In genomic region chr11:78129458-78129857, GRCm38 (mm10) we compare ENCODE assay signal across 18 mouse cellular contexts. TPM values are rescaled to one million over a fixed set of nuclear protein-coding genes. Genes with fewer than 3 reads are reported as not detected.
DNase-seq lines count a peak whose midpoint lies in the region; ATAC-seq and TF ChIP-seq lines count a peak whose summit lies in the region.
"Had no signal": no experiment of that assay in that cellular context is flagged by ENCODE, and none has a peak within 500 bp of the region (broad histone marks: within the 10 kb centered on the region; RNA-seq: fewer than 3 reads in every experiment).

No protein-coding gene starts in this region.

- H3K27ac ChIP-seq in forebrain, embryonic 14.5 days (ENCODE audit: low read depth, low read length): no peak overlapping the region
- H3K27ac ChIP-seq in forebrain, embryonic 11.5 days (ENCODE audit: low read depth, low read length): no peak overlapping the region
- H3K27ac ChIP-seq in hindbrain, embryonic 15.5 days (replicated peaks): 0 out of 2 replicates have a peak overlapping the region, but pooled peaks have one; percentile 28
- H3K27ac ChIP-seq in hindbrain, embryonic 14.5 days: no peak overlapping the region
- H3K27ac ChIP-seq in MEL (ENCODE audit: control insufficient read depth, low read depth, low read length): no peak overlapping the region
- peak overlapping the region; percentile 25; the same call in 1 of the 2 replicates for H3K27ac ChIP-seq in neural tube, embryonic 14.5 days (ENCODE audit: low read depth, low read length)
- H3K27ac ChIP-seq: forebrain, embryonic 10.5 days; gastrocnemius, adult 2 months; kidney, embryonic 15.5 days; liver, embryonic 12.5 days had no signal

- H3K9me3 ChIP-seq in forebrain, embryonic 14.5 days (replicated peaks; ENCODE audit: control insufficient read depth, low read length): no peaks in the 10 kb centered on the region
- H3K9me3 ChIP-seq in forebrain, embryonic 11.5 days (ENCODE audit: control insufficient read depth, low read length): no peaks in the 10 kb centered on the region
- no peaks in the 10 kb centered on the region for H3K9me3 ChIP-seq in hindbrain, embryonic 15.5 days
- no peaks in the 10 kb centered on the region for H3K9me3 ChIP-seq in hindbrain, embryonic 14.5 days (ENCODE audit: control insufficient read depth, low read length)
- H3K9me3 ChIP-seq in MEL (replicated peaks; ENCODE audit: insufficient read depth, low read length): no peaks in the 10 kb centered on the region
- no peaks in the 10 kb centered on the region for H3K9me3 ChIP-seq in neural tube, embryonic 14.5 days (ENCODE audit: control insufficient read depth, low read length)
- H3K9me3 ChIP-seq: forebrain, embryonic 10.5 days; kidney, embryonic 15.5 days; liver, embryonic 12.5 days had no signal

- no peak for TF ChIP-seq POLR2A in MEL (IDR thresholded peaks at IDR 0.05; ENCODE audit: control insufficient read depth in 1 of 2, insufficient read depth in 1 of 2, low read depth in 1 of 2, low read length in 2 of 2, poor library complexity in 1 of 2)

- H3K27me3 ChIP-seq in forebrain, embryonic 14.5 days (replicated peaks; ENCODE audit: control insufficient read depth, insufficient read depth, low read length): no peaks in the 10 kb centered on the region
- H3K27me3 ChIP-seq in forebrain, embryonic 11.5 days (ENCODE audit: control insufficient read depth, insufficient read depth, low read length): no peaks in the 10 kb centered on the region
- no peaks in the 10 kb centered on the region for H3K27me3 ChIP-seq in hindbrain, embryonic 15.5 days
- no peaks in the 10 kb centered on the region for H3K27me3 ChIP-seq in hindbrain, embryonic 14.5 days (ENCODE audit: control insufficient read depth, insufficient read depth, low read length)
- no peaks in the 10 kb centered on the region for H3K27me3 ChIP-seq in MEL (ENCODE audit: control insufficient read depth in 1 of 2, insufficient read depth in 2 of 2, low read length in 2 of 2)
- H3K27me3 ChIP-seq in neural tube, embryonic 14.5 days (ENCODE audit: control insufficient read depth, insufficient read depth, low read length): no peaks in the 10 kb centered on the region
- H3K27me3 ChIP-seq: kidney, embryonic 15.5 days; liver, embryonic 12.5 days had no signal

- WGBS in forebrain, embryonic 14.5 days: 44% methylated on average over 8 of the region's 8 CpGs
- 83% methylated on average over 8 of the region's 8 CpGs for WGBS in forebrain, embryonic 11.5 days
- WGBS in hindbrain, embryonic 15.5 days: 68% methylated on average over 8 of the region's 8 CpGs
- WGBS in hindbrain, embryonic 14.5 days: 67% methylated on average over 8 of the region's 8 CpGs
- 37% methylated on average over 8 of the region's 8 CpGs for WGBS in neural tube, embryonic 14.5 days

- H3K4me3 ChIP-seq in forebrain, embryonic 14.5 days (ENCODE audit: low read depth, low read length): no peak overlapping the region
- H3K4me3 ChIP-seq in forebrain, embryonic 11.5 days (ENCODE audit: low read depth, low read length): no peak overlapping the region
- H3K4me3 ChIP-seq in hindbrain, embryonic 15.5 days: no peak overlapping the region
- no peak overlapping the region for H3K4me3 ChIP-seq in hindbrain, embryonic 14.5 days (replicated peaks; ENCODE audit: low read length)
- peak overlapping the region in 1 of 2 experiments; percentile 20; a peak in 2 of 4 replicates for H3K4me3 ChIP-seq in MEL (ENCODE audit: control insufficient read depth in 1 of 2, insufficient read depth in 1 of 2, low read depth in 2 of 2, low read length in 2 of 2)
- H3K4me3 ChIP-seq in neural tube, embryonic 14.5 days (ENCODE audit: low read depth, low read length): no peak overlapping the region
- H3K4me3 ChIP-seq: forebrain, embryonic 10.5 days; gastrocnemius, adult 2 months; kidney, embryonic 15.5 days; liver, embryonic 12.5 days had no signal

- no peak for ATAC-seq in forebrain, embryonic 14.5 days
- ATAC-seq in forebrain, embryonic 11.5 days (replicated peaks; ENCODE audit: low FRiP score): no peak
- no peak for ATAC-seq in hindbrain, embryonic 15.5 days (ENCODE audit: low FRiP score, low read depth)
- ATAC-seq in hindbrain, embryonic 14.5 days (ENCODE audit: low FRiP score): no peak
- no peak for ATAC-seq in neural tube, embryonic 14.5 days (ENCODE audit: low read depth)
- ATAC-seq: liver, embryonic 12.5 days had no signal

- H3K9ac ChIP-seq in forebrain, embryonic 14.5 days (ENCODE audit: low read length): no peak overlapping the region
- no peak overlapping the region for H3K9ac ChIP-seq in forebrain, embryonic 11.5 days (ENCODE audit: low read length)
- H3K9ac ChIP-seq in hindbrain, embryonic 15.5 days: no peak overlapping the region
- no peak overlapping the region for H3K9ac ChIP-seq in hindbrain, embryonic 14.5 days
- no peak overlapping the region for H3K9ac ChIP-seq in MEL (ENCODE audit: control insufficient read depth, low read depth, low read length, poor library complexity, severe bottlenecking)
- no peak overlapping the region for H3K9ac ChIP-seq in neural tube, embryonic 14.5 days (replicated peaks; ENCODE audit: low read depth, low read length)
- H3K9ac ChIP-seq: kidney, embryonic 15.5 days; liver, embryonic 12.5 days; lung, embryonic 14.5 days had no signal

- no peaks in the 10 kb centered on the region for H3K79me2 ChIP-seq in MEL (ENCODE audit: control insufficient read depth, insufficient read depth, low read length, poor library complexity)

- H3K36me3 ChIP-seq in forebrain, embryonic 14.5 days (ENCODE audit: control insufficient read depth, insufficient read depth, low read length): no peaks in the 10 kb centered on the region
- no peaks in the 10 kb centered on the region for H3K36me3 ChIP-seq in forebrain, embryonic 11.5 days (ENCODE audit: control insufficient read depth, insufficient read depth, low read length)
- no peaks in the 10 kb centered on the region for H3K36me3 ChIP-seq in hindbrain, embryonic 15.5 days
- no peaks in the 10 kb centered on the region for H3K36me3 ChIP-seq in hindbrain, embryonic 14.5 days (replicated peaks; ENCODE audit: control insufficient read depth, insufficient read depth)
- H3K36me3 ChIP-seq in MEL (ENCODE audit: control insufficient read depth in 1 of 2, insufficient read depth in 2 of 2, low read length in 2 of 2): peaks cover 0 to 40% of the 10 kb centered on the region in 2 experiments; a peak in 2 of 4 replicates
- no peaks in the 10 kb centered on the region for H3K36me3 ChIP-seq in neural tube, embryonic 14.5 days (ENCODE audit: control insufficient read depth, insufficient read depth, low read length)
- H3K36me3 ChIP-seq: kidney, embryonic 15.5 days; liver, embryonic 12.5 days had no signal

- no peak for TF ChIP-seq RAD21 in MEL (IDR thresholded peaks at IDR 0.05; ENCODE audit: low read depth, low read length)

- H3K4me2 ChIP-seq in forebrain, embryonic 14.5 days (ENCODE audit: low read length): no peak overlapping the region
- no peak overlapping the region for H3K4me2 ChIP-seq in forebrain, embryonic 11.5 days (ENCODE audit: low read depth, low read length, severe bottlenecking)
- no peak overlapping the region for H3K4me2 ChIP-seq in hindbrain, embryonic 15.5 days
- no peak overlapping the region for H3K4me2 ChIP-seq in hindbrain, embryonic 14.5 days (replicated peaks)
- H3K4me2 ChIP-seq in neural tube, embryonic 14.5 days (ENCODE audit: low read depth, low read length): no peak overlapping the region
- H3K4me2 ChIP-seq: kidney, embryonic 15.5 days; liver, embryonic 12.5 days; lung, embryonic 14.5 days had no signal

- no peak for TF ChIP-seq CTCF in MEL (IDR thresholded peaks at IDR 0.05 in 2 of 3, conservative IDR thresholded peaks at IDR 0.05 in 1 of 3; ENCODE audit: control insufficient read depth in 1 of 3, insufficient read depth in 1 of 3, low read depth in 2 of 3, low read length in 3 of 3, poor library complexity in 1 of 3, severe bottlenecking in 1 of 3)

- peak; percentile 55 to 56; a peak in 3 of 4 replicates for TF ChIP-seq EP300 in MEL (IDR thresholded peaks at IDR 0.05; ENCODE audit: low read depth in 1 of 2, low read length in 2 of 2)

- no peaks in the 10 kb centered on the region for H3K4me1 ChIP-seq in forebrain, embryonic 14.5 days (ENCODE audit: control insufficient read depth, insufficient read depth, low read length)
- no peaks in the 10 kb centered on the region for H3K4me1 ChIP-seq in forebrain, embryonic 11.5 days (replicated peaks; ENCODE audit: control insufficient read depth, insufficient read depth, low read length)
- H3K4me1 ChIP-seq in hindbrain, embryonic 15.5 days (replicated peaks): peaks cover 16% of the 10 kb centered on the region; the same call in 1 of the 2 replicates
- no peaks in the 10 kb centered on the region; the same call in 1 of the 2 replicates for H3K4me1 ChIP-seq in hindbrain, embryonic 14.5 days (replicated peaks; ENCODE audit: control insufficient read depth, insufficient read depth, low read length)
- H3K4me1 ChIP-seq in MEL (ENCODE audit: control insufficient read depth in 1 of 2, insufficient read depth in 2 of 2, low read length in 2 of 2): peaks cover 38 to 39% of the 10 kb centered on the region in 2 experiments
- H3K4me1 ChIP-seq in neural tube, embryonic 14.5 days (ENCODE audit: control insufficient read depth, insufficient read depth, low read length): 0 out of 2 replicates have a peak, but pooled peaks cover 5% of the 10 kb centered on the region

- DNase-seq in forebrain, embryonic 14.5 days (ENCODE audit: low spot score): peak; percentile 59
- DNase-seq in forebrain, embryonic 11.5 days (ENCODE audit: low spot score): no peak
- DNase-seq in hindbrain, embryonic 14.5 days (ENCODE audit: low spot score): no peak
- DNase-seq in MEL (ENCODE audit: low read depth, low spot score) (peak; percentile 57), adipocyte (ENCODE audit: low spot score) (no peak)
- no peak for DNase-seq in urinary bladder, postnatal 36 days (ENCODE audit: low spot score in 2 of 2)
- DNase-seq: adrenal gland, postnatal 36 days; cerebellum, adult 18-20 months; gastrocnemius, adult 2 months; heart, postnatal 14 days; kidney, postnatal 4 days; lung, embryonic 14.5 days; lung, postnatal 4 days had no signal

RNA-seq across cellular contexts. Expression of gene Fam222b, which starts 35.0 kb away (rescaled TPM):
- 22.3 and 23.9 TPM in 2 replicates for polyA plus RNA-seq in forebrain, embryonic 14.5 days (2014; fragmentation: Nextera tagmentation; extraction: Ambion mirVana)
- 31.3 and 34.4 TPM in 2 replicates for polyA plus RNA-seq in forebrain, embryonic 11.5 days (2014; fragmentation: Nextera tagmentation; extraction: Ambion mirVana)
- polyA plus RNA-seq in hindbrain, embryonic 15.5 days (2015; fragmentation: Nextera tagmentation; extraction: Ambion mirVana): 24.0 and 33.3 TPM in 2 replicates
- 28.7 and 31.0 TPM in 2 replicates for polyA plus RNA-seq in hindbrain, embryonic 14.5 days (2014; fragmentation: Nextera tagmentation; extraction: Ambion mirVana)
- 2.4 and 2.5 TPM in 2 replicates for total RNA-seq in MEL (2012; rRNA removed)
- polyA plus RNA-seq in MEL (2012; ENCODE audit: insufficient read depth in 1 of 2, insufficient read length in 2 of 2, low read depth in 1 of 2, low replicate concordance in 2 of 2, missing spikeins in 1 of 2): 1 to 10 TPM in 1 of 2 experiments, not detected in 1; 8.1 TPM
- polyA plus RNA-seq in neural tube, embryonic 14.5 days (2014; fragmentation: Nextera tagmentation; extraction: Ambion mirVana): 29.3 and 35.6 TPM in 2 replicates

RNA-seq across cellular contexts. Expression of gene Traf4, which starts 35.9 kb away (rescaled TPM):
- 79.2 and 82.6 TPM in 2 replicates for polyA plus RNA-seq in forebrain, embryonic 14.5 days (2014; fragmentation: Nextera tagmentation; extraction: Ambion mirVana)
- 77.7 and 79.6 TPM in 2 replicates for polyA plus RNA-seq in forebrain, embryonic 11.5 days (2014; fragmentation: Nextera tagmentation; extraction: Ambion mirVana)
- polyA plus RNA-seq in hindbrain, embryonic 15.5 days (2015; fragmentation: Nextera tagmentation; extraction: Ambion mirVana): 98.7 and 102 TPM in 2 replicates
- polyA plus RNA-seq in hindbrain, embryonic 14.5 days (2014; fragmentation: Nextera tagmentation; extraction: Ambion mirVana): 57.2 and 63.5 TPM in 2 replicates
- total RNA-seq in MEL (2012; rRNA removed): 21.0 and 42.0 TPM in 2 replicates
- polyA plus RNA-seq in MEL (2012; ENCODE audit: insufficient read depth in 1 of 2, insufficient read length in 2 of 2, low read depth in 1 of 2, low replicate concordance in 2 of 2, missing spikeins in 1 of 2): 10 to 100 TPM in 1 of 2 experiments, not detected in 1; 34.4 TPM
- 56.5 and 77.9 TPM in 2 replicates for polyA plus RNA-seq in neural tube, embryonic 14.5 days (2014; fragmentation: Nextera tagmentation; extraction: Ambion mirVana)

RNA-seq across cellular contexts. Expression of gene Nek8, which starts 47.0 kb away (rescaled TPM):
- 4.6 and 5.5 TPM in 2 replicates for polyA plus RNA-seq in forebrain, embryonic 14.5 days (2014; fragmentation: Nextera tagmentation; extraction: Ambion mirVana)
- polyA plus RNA-seq in forebrain, embryonic 11.5 days (2014; fragmentation: Nextera tagmentation; extraction: Ambion mirVana): 7.6 and 9.6 TPM in 2 replicates
- 7.5 and 8.5 TPM in 2 replicates for polyA plus RNA-seq in hindbrain, embryonic 15.5 days (2015; fragmentation: Nextera tagmentation; extraction: Ambion mirVana)
- 4.6 and 6.0 TPM in 2 replicates for polyA plus RNA-seq in hindbrain, embryonic 14.5 days (2014; fragmentation: Nextera tagmentation; extraction: Ambion mirVana)
- 6.0 and 7.5 TPM in 2 replicates for total RNA-seq in MEL (2012; rRNA removed)
- polyA plus RNA-seq in MEL (2012; ENCODE audit: insufficient read depth in 1 of 2, insufficient read length in 2 of 2, low read depth in 1 of 2, low replicate concordance in 2 of 2, missing spikeins in 1 of 2): 10 to 100 TPM in 1 of 2 experiments, not detected in 1; 10.1 TPM
- 3.9 and 6.1 TPM in 2 replicates for polyA plus RNA-seq in neural tube, embryonic 14.5 days (2014; fragmentation: Nextera tagmentation; extraction: Ambion mirVana)

RNA-seq across cellular contexts. Expression of gene Tlcd1, which starts 47.1 kb away (rescaled TPM):
- polyA plus RNA-seq in forebrain, embryonic 14.5 days (2014; fragmentation: Nextera tagmentation; extraction: Ambion mirVana): 4.4 and 4.5 TPM in 2 replicates
- polyA plus RNA-seq in forebrain, embryonic 11.5 days (2014; fragmentation: Nextera tagmentation; extraction: Ambion mirVana): 7.1 and 9.9 TPM in 2 replicates
- 12.8 and 13.2 TPM in 2 replicates for polyA plus RNA-seq in hindbrain, embryonic 15.5 days (2015; fragmentation: Nextera tagmentation; extraction: Ambion mirVana)
- 13.4 and 16.6 TPM in 2 replicates for polyA plus RNA-seq in hindbrain, embryonic 14.5 days (2014; fragmentation: Nextera tagmentation; extraction: Ambion mirVana)
- 16.2 and 28.3 TPM in 2 replicates for total RNA-seq in MEL (2012; rRNA removed)
- 10 to 100 TPM in 1 of 2 experiments, not detected in 1; 23.3 TPM for polyA plus RNA-seq in MEL (2012; ENCODE audit: insufficient read depth in 1 of 2, insufficient read length in 2 of 2, low read depth in 1 of 2, low replicate concordance in 2 of 2, missing spikeins in 1 of 2)
- 14.6 and 16.7 TPM in 2 replicates for polyA plus RNA-seq in neural tube, embryonic 14.5 days (2014; fragmentation: Nextera tagmentation; extraction: Ambion mirVana)

RNA-seq across cellular contexts. Expression of gene Eral1, which starts 49.3 kb away (rescaled TPM):
- polyA plus RNA-seq in forebrain, embryonic 14.5 days (2014; fragmentation: Nextera tagmentation; extraction: Ambion mirVana): 36.8 and 40.2 TPM in 2 replicates
- polyA plus RNA-seq in forebrain, embryonic 11.5 days (2014; fragmentation: Nextera tagmentation; extraction: Ambion mirVana): 39.4 and 41.8 TPM in 2 replicates
- 30.9 and 32.5 TPM in 2 replicates for polyA plus RNA-seq in hindbrain, embryonic 15.5 days (2015; fragmentation: Nextera tagmentation; extraction: Ambion mirVana)
- 30.3 and 32.6 TPM in 2 replicates for polyA plus RNA-seq in hindbrain, embryonic 14.5 days (2014; fragmentation: Nextera tagmentation; extraction: Ambion mirVana)
- 39.6 and 43.5 TPM in 2 replicates for total RNA-seq in MEL (2012; rRNA removed)
- 10 to 100 TPM in 1 of 2 experiments, not detected in 1; 38.4 TPM for polyA plus RNA-seq in MEL (2012; ENCODE audit: insufficient read depth in 1 of 2, insufficient read length in 2 of 2, low read depth in 1 of 2, low replicate concordance in 2 of 2, missing spikeins in 1 of 2)
- polyA plus RNA-seq in neural tube, embryonic 14.5 days (2014; fragmentation: Nextera tagmentation; extraction: Ambion mirVana): 30.4 and 33.6 TPM in 2 replicates

Comparison
In these comparisons a context has a peak if more than half of its experiments do, and no peak if none do; other contexts are left out.
1. DNase-seq: peak in forebrain, embryonic 14.5 days (single experiment) and MEL (single experiment); none in forebrain, embryonic 11.5 days (single experiment), hindbrain, embryonic 14.5 days (single experiment), adipocyte (single experiment) and urinary bladder, postnatal 36 days (0 of 2).
2. H3K27ac ChIP-seq: peak in hindbrain, embryonic 15.5 days (single experiment) and neural tube, embryonic 14.5 days (single experiment); none in forebrain, embryonic 14.5 days (single experiment), forebrain, embryonic 11.5 days (single experiment), hindbrain, embryonic 14.5 days (single experiment) and MEL (single experiment).